Mouse (Mus musculus): ENCODE results near the gene Bloc1s1.

Gene Bloc1s1

DNA sequence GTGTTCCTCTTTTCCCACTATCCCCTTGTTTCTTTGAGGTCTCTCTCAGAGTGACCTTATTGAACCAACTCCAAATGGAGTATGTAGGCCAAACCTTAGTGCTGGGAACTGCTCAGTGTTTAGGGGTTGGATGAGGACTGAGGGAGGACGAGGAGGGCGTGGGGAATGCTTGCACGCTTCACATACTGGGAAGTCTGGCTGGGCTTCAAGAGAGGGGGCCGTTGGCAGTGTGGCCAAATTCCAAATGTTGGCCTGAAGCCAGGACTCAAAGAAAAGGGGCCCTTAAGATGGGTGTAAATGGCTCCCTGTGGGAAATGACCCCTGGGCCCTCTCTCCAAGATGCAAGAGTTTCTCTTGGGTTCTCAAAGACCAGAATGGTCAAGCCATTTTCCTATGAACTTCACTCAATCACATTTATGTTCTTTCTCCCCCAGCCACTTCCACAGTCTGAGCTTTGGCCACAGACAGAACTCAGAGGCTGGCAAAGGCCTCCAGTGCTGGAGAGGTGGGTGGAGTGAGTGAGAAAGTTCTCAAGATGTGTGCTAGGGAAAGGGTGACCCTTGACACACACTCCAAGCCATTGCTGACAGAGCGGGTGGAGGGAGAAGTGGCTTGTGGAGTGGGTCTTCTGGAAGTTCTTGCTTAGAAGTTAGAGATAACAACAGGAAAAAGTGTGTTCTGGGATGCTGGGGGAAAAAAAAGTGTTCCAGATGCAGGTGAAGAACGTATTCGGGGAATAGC is 6.0 kb upstream of the Bloc1s1 start:
- DNase-seq: peak; percentile 71

- DNase-seq: no peak
Observed at GRCm38 (mm10) chr10:128928356-128928755, 4.5 kb upstream of the Bloc1s1 start.

DNA sequence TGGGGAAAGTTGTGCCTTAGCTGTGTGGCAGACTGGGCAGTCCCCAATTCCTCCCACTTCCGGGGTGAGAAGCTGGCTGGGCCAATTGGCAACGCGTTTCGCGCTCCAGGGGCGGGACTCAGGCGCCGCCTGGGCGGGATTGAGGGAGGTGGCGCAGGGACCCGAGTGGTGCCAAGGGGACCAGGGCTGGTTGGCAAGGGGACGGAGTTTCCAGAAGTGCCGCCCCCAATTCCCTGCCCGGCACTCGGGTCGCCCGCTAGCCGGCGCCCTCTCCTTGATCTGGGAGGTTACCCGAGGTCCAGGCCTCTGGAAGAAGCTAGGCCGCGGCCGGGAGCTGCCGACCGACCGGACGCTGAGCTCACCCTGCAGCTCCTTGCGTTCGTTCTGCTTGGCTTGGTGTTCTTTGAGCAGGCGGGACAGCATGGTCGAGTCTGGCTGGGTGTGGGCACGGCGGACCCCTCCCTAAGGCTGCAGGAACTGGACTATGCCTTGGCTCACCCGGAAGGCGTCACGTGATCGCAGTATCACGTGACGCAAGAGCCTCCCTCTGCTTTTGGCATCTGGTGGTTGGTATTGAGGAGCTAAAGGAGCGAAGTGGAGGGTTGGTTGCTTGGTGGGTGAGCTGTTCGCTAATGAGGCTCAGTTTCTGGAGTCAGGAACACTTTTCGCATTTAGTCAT is 683 bp downstream of the Bloc1s1 start:
- peak; percentile 98 for DNase-seq

GRCm38 (mm10) chr10:128922822-128923012 is 1.1 kb downstream of the Bloc1s1 start, which contains the start of gene Rdh5:
Gene Rdh5, minus strand, starts transcription at chr10:128922888.
- no peak for DNase-seq

DNA sequence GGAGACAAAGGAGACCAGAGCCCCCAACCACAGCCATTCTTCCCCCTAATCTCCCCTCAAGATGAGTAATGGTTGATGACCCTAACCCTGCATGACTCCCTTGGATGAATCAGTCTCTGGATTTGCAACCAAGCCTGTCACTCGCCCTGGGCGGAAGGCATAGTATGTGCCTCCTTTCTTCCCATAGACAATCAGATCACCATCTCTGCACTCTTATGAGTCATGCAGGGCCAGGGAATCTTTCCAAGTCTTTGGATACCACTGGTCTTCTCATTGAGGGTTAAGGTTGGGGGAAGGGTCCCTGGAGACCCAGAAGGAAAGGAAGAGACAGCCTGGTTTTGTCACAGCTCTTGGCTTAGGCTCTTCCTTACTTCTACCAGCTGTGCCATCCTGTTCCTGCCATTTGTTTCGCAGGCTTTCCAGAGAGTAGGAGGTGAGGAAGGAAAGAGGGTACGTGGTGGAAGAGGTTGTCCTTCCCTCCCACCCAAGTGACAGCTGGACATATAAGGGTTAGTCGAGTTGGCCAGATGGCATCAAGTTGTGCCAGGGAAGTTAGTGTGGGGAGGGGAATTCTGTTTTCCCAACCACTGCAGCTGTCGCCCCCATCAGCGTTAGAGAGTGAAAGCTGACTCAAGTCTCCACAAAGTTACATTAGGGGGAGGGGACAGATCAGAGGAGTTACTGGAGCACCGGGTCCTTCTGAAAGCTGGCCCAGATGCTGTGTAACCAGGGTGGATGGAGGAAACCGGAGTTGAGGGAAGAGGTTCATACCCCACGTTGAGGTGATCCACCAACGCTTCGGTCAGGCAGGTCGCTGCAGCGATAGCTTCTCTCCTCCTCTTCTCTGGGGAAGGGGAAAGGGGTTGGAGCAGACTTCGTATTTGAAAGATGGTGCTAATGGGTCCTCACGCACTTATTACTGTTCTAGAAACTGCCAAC is 1.7 kb downstream of the Bloc1s1 start:
- peak; percentile 31 for DNase-seq

DNA sequence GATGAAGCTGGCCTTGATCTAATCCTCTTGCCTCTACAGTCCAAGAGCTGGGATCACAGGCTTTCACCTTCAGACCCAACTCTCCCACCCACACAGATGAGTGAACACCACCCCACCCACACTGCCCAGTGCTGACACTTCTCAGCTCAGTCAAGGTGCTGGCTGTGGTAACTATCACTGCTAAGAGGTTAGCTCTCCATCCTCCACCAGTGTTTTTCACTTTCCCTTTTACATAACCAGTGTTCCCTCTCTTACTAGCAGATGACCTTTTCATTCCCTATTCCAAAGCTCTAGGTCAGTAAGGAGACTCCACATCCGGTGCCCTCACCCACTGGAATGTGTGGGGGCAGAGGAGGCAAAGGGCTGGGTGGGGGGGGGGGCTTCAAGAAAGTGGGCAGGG is 2.6 kb downstream of the Bloc1s1 start:
- no peak for DNase-seq

DNA sequence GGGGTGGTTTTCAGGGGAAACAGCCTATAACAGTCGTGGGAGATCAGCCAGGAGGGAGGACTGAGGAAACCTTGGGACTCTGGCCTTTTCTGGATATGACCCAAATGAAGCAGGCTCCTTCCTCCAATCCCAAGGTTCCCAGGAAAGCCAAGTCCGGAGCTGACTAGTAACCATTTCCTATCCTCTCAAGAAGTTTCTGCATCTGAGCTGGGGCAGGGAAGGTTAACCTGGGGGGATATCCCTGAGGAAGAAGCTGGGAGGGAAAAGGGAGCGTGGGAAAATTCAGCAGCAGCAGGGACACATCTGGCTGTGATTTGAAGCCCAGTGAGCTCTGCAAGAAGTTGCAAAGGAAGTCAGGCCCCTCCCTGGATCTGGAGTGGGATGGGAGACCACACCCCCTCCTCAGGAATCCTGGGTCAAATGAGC is 3.1 kb downstream of the Bloc1s1 start:
- DNase-seq: peak; percentile 65

DNA sequence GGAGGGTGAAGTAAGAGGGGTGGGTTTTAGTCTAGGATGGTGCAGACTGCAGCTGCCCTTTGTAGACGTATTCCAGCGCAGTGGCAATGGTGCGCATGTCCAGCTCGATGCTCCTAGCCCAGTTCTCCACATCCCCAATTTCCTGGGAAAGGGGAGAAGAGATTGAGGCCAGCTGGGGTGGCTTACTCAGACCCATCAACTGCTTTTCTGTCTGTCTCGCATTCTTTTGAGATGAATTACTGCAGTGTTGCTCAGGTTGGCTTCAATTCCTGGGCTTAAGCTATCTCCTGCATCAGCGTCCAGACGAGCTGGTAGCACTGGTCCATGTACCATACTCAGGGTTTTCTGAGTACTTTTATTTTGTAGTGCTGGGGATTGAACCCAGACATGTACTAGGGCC is 3.9 kb downstream of the Bloc1s1 start:
- no peak for DNase-seq

DNA sequence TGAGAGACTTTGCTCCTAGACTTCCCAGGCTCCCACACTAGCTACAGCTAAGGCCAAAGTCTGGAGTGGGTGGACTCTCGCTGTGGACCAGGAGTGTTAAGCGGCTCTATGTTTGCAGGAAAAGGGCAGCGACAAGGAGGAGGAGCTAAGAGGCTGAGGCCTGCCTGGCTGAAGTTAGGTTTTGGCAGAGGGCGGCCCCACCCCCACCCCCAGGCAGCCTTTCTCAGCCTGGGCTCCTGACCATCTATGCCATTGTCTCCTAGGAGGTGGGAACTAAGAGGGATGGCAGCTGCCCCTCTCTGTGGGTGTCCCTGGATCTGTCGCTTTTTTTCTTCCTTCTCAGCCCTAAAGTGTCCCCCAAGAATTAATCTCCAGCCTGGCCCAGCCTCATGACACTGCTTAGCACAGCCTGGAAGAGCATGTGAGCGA is 4.6 kb downstream of the Bloc1s1 start:
- DNase-seq: peak; percentile 60

DNA sequence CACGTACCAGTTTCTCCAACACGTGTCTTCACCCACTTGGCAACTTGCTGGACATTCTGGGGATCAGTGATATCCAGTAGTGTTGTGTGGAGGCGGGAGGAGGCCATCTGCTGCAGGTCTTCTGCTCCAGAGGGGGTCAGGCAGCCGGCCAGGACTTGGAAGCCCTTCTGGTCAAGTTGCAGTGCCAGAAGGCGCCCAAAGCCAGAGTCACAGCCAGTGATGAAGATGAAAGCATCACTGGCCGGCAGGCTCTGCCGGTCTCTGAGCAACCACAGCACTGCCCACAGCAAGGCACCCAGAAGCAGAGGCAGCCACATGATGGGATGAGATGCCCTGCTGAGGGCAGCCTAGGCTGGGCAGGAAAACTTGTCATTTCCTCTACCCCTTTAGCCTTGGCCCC is 5.6 kb downstream of the Bloc1s1 start:
- DNase-seq: peak; percentile 55

DNA sequence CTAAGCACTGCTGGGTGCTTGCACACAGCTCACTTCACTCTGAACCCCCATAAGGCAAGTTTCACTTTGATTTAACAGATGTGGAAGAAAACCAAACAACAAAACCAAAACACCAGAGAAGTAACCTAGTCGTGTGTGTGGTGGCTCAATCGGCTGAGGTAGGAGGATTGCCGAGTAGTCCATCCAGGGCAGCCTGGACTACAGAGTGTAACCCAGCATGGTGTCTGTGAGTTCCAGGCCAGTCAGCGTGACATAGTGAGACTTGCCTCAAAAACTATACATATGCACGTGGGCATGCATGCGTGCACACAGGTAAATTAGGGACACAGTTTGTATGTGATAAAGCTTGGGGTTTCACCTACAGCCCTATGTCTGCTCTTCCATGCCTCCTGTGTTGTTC is 6.4 kb downstream of the Bloc1s1 start:
- no peak for DNase-seq

DNA sequence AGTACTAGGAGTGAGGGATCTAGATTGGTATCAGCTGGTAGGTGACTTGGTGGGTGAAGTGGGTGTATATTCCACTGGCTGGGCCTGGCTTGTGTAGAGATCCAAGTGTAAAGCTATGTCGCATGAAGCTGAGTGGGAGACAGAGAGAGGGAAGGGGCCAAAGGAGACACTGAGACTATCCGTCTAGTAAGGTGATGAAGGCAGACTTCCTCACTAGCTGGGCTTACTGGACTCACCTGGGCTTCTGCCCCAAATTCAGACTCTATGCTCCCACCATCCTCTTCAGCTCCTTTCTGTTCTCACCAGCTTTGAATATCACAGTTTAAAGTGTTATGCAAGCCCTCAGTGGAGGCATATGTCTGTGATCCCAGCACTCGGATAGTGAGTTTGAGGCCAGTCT is 7.2 kb downstream of the Bloc1s1 start:
- DNase-seq: no peak

DNA sequence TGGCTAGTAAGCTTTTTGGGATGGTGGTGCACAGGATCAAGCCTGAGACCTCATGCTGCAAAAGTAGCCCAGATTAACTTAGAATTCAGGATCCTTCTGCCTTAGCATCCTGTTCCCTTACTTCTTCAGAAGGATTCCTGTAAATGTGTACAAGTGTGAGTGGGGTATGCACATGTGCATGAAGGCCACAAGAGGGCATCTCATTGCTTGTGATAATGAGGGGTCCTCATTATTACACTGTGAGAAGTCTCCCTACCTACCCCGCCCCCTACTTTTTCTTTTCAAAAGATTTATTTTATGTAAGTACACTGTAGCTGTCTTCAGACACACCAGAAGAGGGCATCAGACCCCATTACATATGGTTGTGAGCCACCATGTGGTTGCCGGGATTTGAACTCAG is 8.3 kb downstream of the Bloc1s1 start:
- no peak for DNase-seq

GRCm38 (mm10) chr10:128913696-128914095 is 10.1 kb downstream of the Bloc1s1 start:
- DNase-seq: no peak

DNA sequence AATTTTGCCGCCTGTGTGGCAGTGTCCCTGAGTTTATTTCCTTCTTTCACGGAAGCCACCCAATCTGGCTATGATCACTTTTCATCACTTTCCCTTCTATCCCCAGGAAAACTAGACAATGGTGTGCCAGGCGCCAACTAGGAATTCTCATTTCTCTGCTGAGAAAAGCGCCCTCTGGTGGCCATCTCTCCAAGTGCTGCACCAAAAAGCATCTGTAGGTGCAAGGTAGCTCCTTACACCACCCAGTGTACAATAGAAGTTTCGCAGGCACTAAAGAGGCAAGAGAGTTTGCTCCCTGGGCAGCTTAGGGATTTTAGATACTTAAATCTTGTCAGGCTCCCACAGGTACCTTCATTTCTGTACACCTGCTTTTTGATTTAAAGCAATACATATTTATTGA is 10.6 kb downstream of the Bloc1s1 start:
- peak; percentile 94 for DNase-seq

DNA sequence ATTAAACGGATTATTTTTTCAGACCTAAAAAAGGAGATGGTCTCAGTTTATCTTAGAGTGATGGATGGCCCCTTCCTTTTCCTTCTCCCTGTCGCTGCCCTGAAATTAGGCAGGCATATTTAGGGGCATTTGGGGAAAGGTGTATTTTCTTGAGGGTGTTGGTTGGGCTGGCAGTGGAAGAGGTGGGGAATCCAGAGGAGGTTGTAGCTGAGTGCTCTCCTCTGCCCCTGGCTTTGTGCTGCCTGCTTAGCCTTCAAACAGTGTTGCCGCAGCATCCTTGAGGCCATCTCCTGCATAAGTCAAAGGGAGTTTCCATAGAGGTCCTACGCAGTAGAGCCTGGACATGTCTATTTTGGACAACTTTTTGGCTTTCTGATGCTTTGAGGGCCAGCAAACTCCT is 11.0 kb downstream of the Bloc1s1 start:
- DNase-seq: no peak

DNA sequence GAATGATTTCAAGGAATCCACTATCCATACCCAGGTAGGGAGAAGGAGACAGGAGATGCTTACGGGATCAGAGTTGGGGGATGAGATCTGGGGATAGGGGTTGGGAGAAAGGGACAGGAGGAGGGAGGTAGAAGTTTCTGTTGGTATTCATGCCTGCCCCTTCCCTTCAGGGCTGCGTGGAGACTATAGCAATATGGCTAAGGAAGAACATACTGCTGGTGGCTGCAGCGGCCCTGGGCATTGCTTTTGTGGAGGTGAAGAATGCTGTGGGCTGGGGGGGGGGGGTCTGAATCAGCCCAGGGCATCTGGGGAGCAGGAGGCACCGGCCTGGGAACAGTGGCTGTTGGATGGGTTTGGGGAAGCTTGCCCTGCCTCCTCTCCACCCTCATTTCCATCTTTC is 11.6 kb downstream of the Bloc1s1 start:
- no peak for DNase-seq

DNA sequence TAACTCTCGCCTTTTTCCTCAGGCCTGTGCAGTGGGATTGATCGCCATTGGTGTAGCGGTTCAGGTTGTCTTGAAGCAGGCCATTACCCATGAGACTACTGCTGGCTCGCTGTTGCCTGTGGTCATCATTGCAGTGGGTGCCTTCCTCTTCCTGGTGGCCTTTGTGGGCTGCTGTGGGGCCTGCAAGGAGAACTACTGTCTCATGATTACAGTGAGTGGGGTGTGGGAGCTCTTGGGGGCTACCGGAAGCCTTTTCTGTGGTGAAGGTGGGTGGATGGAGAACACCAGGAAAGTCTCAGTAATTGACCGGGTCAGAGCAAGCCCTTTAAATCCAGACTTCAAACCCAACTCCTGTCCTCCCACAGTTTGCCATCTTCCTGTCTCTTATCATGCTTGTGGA is 12.4 kb downstream of the Bloc1s1 start:
- no peak for DNase-seq

GRCm38 (mm10) chr10:128910066-128910841 is 13.6 kb downstream of the Bloc1s1 start:
- peak; percentile 70 for DNase-seq

GRCm38 (mm10) chr10:128909567-128910028 is 14.2 kb downstream of the Bloc1s1 start:
- DNase-seq: peak; percentile 91

GRCm38 (mm10) chr10:128908778-128909448 is 14.9 kb downstream of the Bloc1s1 start:
- DNase-seq: no peak

GRCm38 (mm10) chr10:128904812-128905211 is 19.0 kb downstream of the Bloc1s1 start:
- DNase-seq: no peak
